27 mouse cellular contexts compared by ENCODE assay signal in genomic region chr6:142326598-142326997, GRCm38 (mm10). TPM values are rescaled to one million over a fixed set of nuclear protein-coding genes. Genes with fewer than 3 reads are reported as not detected.
DNase-seq lines count a peak whose midpoint lies in the region; ATAC-seq and TF ChIP-seq lines count a peak whose summit lies in the region.
"Had no signal": no experiment of that assay in that cellular context is flagged by ENCODE, and none has a peak within 500 bp of the region (broad histone marks: within the 10 kb centered on the region; RNA-seq: fewer than 3 reads in every experiment).

No protein-coding gene starts in this region.

- no peak for ATAC-seq in hindbrain, postnatal 0 days
- ATAC-seq in hindbrain, embryonic 11.5 days (ENCODE audit: low FRiP score) = no peak
- ATAC-seq in lung, embryonic 14.5 days (ENCODE audit: insufficient read depth) = no peak
- no peak for ATAC-seq in Patski
- ATAC-seq in megakaryocyte-erythroid progenitor cell, adult 5-6 weeks (replicated peaks; ENCODE audit: low FRiP score, low TSS enrichment, poor library complexity, severe bottlenecking) = peak; percentile 45; the same call in 1 of the 2 replicates
- ATAC-seq in granulocyte monocyte progenitor cell, adult 5-6 weeks (replicated peaks; ENCODE audit: poor library complexity, severe bottlenecking) = no peak
- ATAC-seq: activated CD4-positive, CD25-positive, alpha-beta regulatory T cell, adult 4 months had no signal

- POLR2A ChIA-PET in Patski (lab: Charles Lee) = no interaction called here

- no peak overlapping the region for H3K9ac ChIP-seq in hindbrain, postnatal 0 days (replicated peaks; ENCODE audit: low read length)
- no peak overlapping the region for H3K9ac ChIP-seq in hindbrain, embryonic 11.5 days (ENCODE audit: low read depth, low read length)
- H3K9ac ChIP-seq in lung, embryonic 14.5 days = no peak overlapping the region
- H3K9ac ChIP-seq: hindbrain, embryonic 13.5 days; limb, embryonic 15.5 days; neural tube, embryonic 12.5 days had no signal

- H3K4me1 ChIP-seq in hindbrain, postnatal 0 days (ENCODE audit: insufficient read depth, low read length) = no peaks in the 10 kb centered on the region
- no peaks in the 10 kb centered on the region for H3K4me1 ChIP-seq in hindbrain, embryonic 11.5 days (replicated peaks; ENCODE audit: control insufficient read depth, insufficient read depth, low read length)
- H3K4me1 ChIP-seq in lung, embryonic 14.5 days (ENCODE audit: insufficient read depth) = no peaks in the 10 kb centered on the region
- H3K4me1 ChIP-seq: heart, embryonic 10.5 days; hindbrain, embryonic 13.5 days; limb, embryonic 15.5 days; neural tube, embryonic 12.5 days had no signal

- no peaks in the 10 kb centered on the region for H3K9me3 ChIP-seq in hindbrain, postnatal 0 days (ENCODE audit: low read length)
- no peaks in the 10 kb centered on the region for H3K9me3 ChIP-seq in hindbrain, embryonic 11.5 days (ENCODE audit: control insufficient read depth, low read length)
- no peaks in the 10 kb centered on the region for H3K9me3 ChIP-seq in lung, embryonic 14.5 days (ENCODE audit: low read depth, low read length)
- H3K9me3 ChIP-seq: heart, embryonic 10.5 days; hindbrain, embryonic 13.5 days; limb, embryonic 15.5 days; neural tube, embryonic 12.5 days had no signal

- H3K27me3 ChIP-seq in hindbrain, postnatal 0 days (ENCODE audit: insufficient read depth, low read length) = no peaks in the 10 kb centered on the region
- no peaks in the 10 kb centered on the region for H3K27me3 ChIP-seq in hindbrain, embryonic 11.5 days (ENCODE audit: control insufficient read depth, insufficient read depth, low read length)
- H3K27me3 ChIP-seq in lung, embryonic 14.5 days (ENCODE audit: insufficient read depth, low read length) = no peaks in the 10 kb centered on the region
- H3K27me3 ChIP-seq in Patski = no peaks in the 10 kb centered on the region
- H3K27me3 ChIP-seq: hindbrain, embryonic 13.5 days; limb, embryonic 15.5 days; neural tube, embryonic 12.5 days had no signal

- in situ Hi-C loops in Patski (cut with MboI; ENCODE audit: low pct_unique_long_range_greater_than_20kb) = no loop called here

- WGBS in hindbrain, postnatal 0 days = 80% methylated on average over 3 of the region's 3 CpGs
- WGBS in hindbrain, embryonic 11.5 days = 75% methylated on average over 3 of the region's 3 CpGs
- 68% methylated on average over 3 of the region's 3 CpGs for WGBS in lung, embryonic 14.5 days

- CTCF ChIA-PET in Patski (lab: Charles Lee) = interaction anchor here (1.0 kb wide), 1 partner anchor 117 kb away, joined by 3 read pairs; no protein-coding TSS in a partner anchor

- no peak overlapping the region for H3K27ac ChIP-seq in hindbrain, postnatal 0 days
- no peak overlapping the region for H3K27ac ChIP-seq in hindbrain, embryonic 11.5 days (ENCODE audit: low read depth, low read length)
- H3K27ac ChIP-seq in lung, embryonic 14.5 days (ENCODE audit: low read depth) = no peak overlapping the region
- H3K27ac ChIP-seq: heart, embryonic 10.5 days; hindbrain, embryonic 13.5 days; limb, embryonic 15.5 days; neural tube, embryonic 12.5 days had no signal

- H3K4me2 ChIP-seq in hindbrain, postnatal 0 days (ENCODE audit: low read depth, low read length) = no peak overlapping the region
- H3K4me2 ChIP-seq in hindbrain, embryonic 11.5 days (replicated peaks; ENCODE audit: low read depth, low read length) = no peak overlapping the region
- no peak overlapping the region for H3K4me2 ChIP-seq in lung, embryonic 14.5 days
- H3K4me2 ChIP-seq: hindbrain, embryonic 13.5 days; limb, embryonic 15.5 days; midbrain, embryonic 11.5 days; neural tube, embryonic 12.5 days had no signal

- no peak for DNase-seq in hindbrain, postnatal 0 days (ENCODE audit: low spot score)
- DNase-seq in hindbrain, embryonic 11.5 days (ENCODE audit: low spot score) = no peak
- DNase-seq in lung, embryonic 14.5 days = no peak
- no peak for DNase-seq in lung, postnatal 10 days
- no peak for DNase-seq in Patski (ENCODE audit: low read depth, low spot score)
- DNase-seq: adrenal gland, postnatal 10 days; cerebellum, postnatal 14 days; heart, postnatal 10 days; kidney, postnatal 10 days; layer of hippocampus, postnatal 36 days; lung, postnatal 4 days; right cerebral cortex, postnatal 4 days; thymus, postnatal 4 days had no signal

- peak; percentile 21; the same call in 1 of the 2 replicates for TF ChIP-seq CTCF in hindbrain, postnatal 0 days (IDR thresholded peaks at IDR 0.05; ENCODE audit: low read depth)
- 0 out of 2 replicates have a peak, but pooled peaks have one; percentile 18 for TF ChIP-seq CTCF in lung, embryonic 14.5 days (IDR thresholded peaks at IDR 0.05; ENCODE audit: low read depth)
- peak; percentile 35 for TF ChIP-seq CTCF in Patski (IDR thresholded peaks at IDR 0.05)

- H3K4me3 ChIP-seq in hindbrain, postnatal 0 days (ENCODE audit: low read length) = no peak overlapping the region
- H3K4me3 ChIP-seq in hindbrain, embryonic 11.5 days (ENCODE audit: low read depth, low read length) = no peak overlapping the region
- H3K4me3 ChIP-seq in lung, embryonic 14.5 days (ENCODE audit: low read depth, low read length) = no peak overlapping the region
- H3K4me3 ChIP-seq: heart, embryonic 10.5 days; hindbrain, embryonic 13.5 days; limb, embryonic 15.5 days; neural tube, embryonic 12.5 days had no signal

- H3K36me3 ChIP-seq in hindbrain, postnatal 0 days (ENCODE audit: insufficient read depth, low read length) = no peaks in the 10 kb centered on the region
- H3K36me3 ChIP-seq in hindbrain, embryonic 11.5 days (ENCODE audit: control insufficient read depth, insufficient read depth, low read length) = no peaks in the 10 kb centered on the region
- H3K36me3 ChIP-seq in lung, embryonic 14.5 days (ENCODE audit: insufficient read depth) = no peaks in the 10 kb centered on the region
- H3K36me3 ChIP-seq: heart, embryonic 10.5 days; hindbrain, embryonic 13.5 days; limb, embryonic 15.5 days; neural tube, embryonic 12.5 days had no signal

RNA-seq across cellular contexts. Expression of gene Slco1a5, which starts 3.8 kb away (rescaled TPM):
- 1.3 TPM in 2 replicates for total RNA-seq in hindbrain, postnatal 0 days (2014; rRNA removed)
- polyA plus RNA-seq in hindbrain, postnatal 0 days (2015; fragmentation: Nextera tagmentation; extraction: Ambion mirVana) = 0.96 and 1.0 TPM in 2 replicates
- polyA plus RNA-seq in hindbrain, embryonic 11.5 days (2014; fragmentation: Nextera tagmentation; extraction: Ambion mirVana) = 0.65 and 0.80 TPM in 2 replicates
- polyA plus RNA-seq in lung, embryonic 14.5 days (2014; fragmentation: Nextera tagmentation; extraction: Ambion mirVana) = 0.08 and 0.12 TPM in 2 replicates
- polyA plus RNA-seq in Patski (2021) = 6.0 TPM
- not detected in 2 replicates for total RNA-seq in megakaryocyte-erythroid progenitor cell, adult 5-6 weeks (2014; fragmentation: Nextera tagmentation)
- 0.19 TPM in 1 of 2 replicates, not detected in the other for total RNA-seq in megakaryocyte-erythroid progenitor cell, adult 5-6 weeks (2017)
- not detected in 2 replicates for total RNA-seq in granulocyte monocyte progenitor cell, adult 5-6 weeks (2014; fragmentation: Nextera tagmentation)
- total RNA-seq in granulocyte monocyte progenitor cell, adult 5-6 weeks (2017) = not detected in 2 replicates
- total RNA-seq: adrenal gland, postnatal 10 days; gastrocnemius, adult 18-20 months; gastrocnemius, postnatal 4 days; heart, postnatal 10 days; layer of hippocampus, adult 18-20 months; layer of hippocampus, postnatal 36 days had no signal
- polyA plus RNA-seq: activated CD4-positive, CD25-positive, alpha-beta regulatory T cell, adult 4 months; intestine, embryonic 14.5 days had no signal

RNA-seq across cellular contexts. Expression of gene Pyroxd1, which starts 18.9 kb away (rescaled TPM):
- total RNA-seq in hindbrain, postnatal 0 days (2014; rRNA removed) = 8.3 and 12.0 TPM in 2 replicates
- 17.5 and 18.5 TPM in 2 replicates for polyA plus RNA-seq in hindbrain, postnatal 0 days (2015; fragmentation: Nextera tagmentation; extraction: Ambion mirVana)
- polyA plus RNA-seq in hindbrain, embryonic 11.5 days (2014; fragmentation: Nextera tagmentation; extraction: Ambion mirVana) = 21.2 and 25.9 TPM in 2 replicates
- polyA plus RNA-seq in lung, embryonic 14.5 days (2014; fragmentation: Nextera tagmentation; extraction: Ambion mirVana) = 17.7 and 21.2 TPM in 2 replicates
- 33.0 TPM for polyA plus RNA-seq in Patski (2021)
- total RNA-seq in megakaryocyte-erythroid progenitor cell, adult 5-6 weeks (2014; fragmentation: Nextera tagmentation) = 6.4 and 10.9 TPM in 2 replicates
- total RNA-seq in megakaryocyte-erythroid progenitor cell, adult 5-6 weeks (2017) = 15.2 and 21.4 TPM in 2 replicates
- 9.3 and 11.6 TPM in 2 replicates for total RNA-seq in granulocyte monocyte progenitor cell, adult 5-6 weeks (2014; fragmentation: Nextera tagmentation)
- total RNA-seq in granulocyte monocyte progenitor cell, adult 5-6 weeks (2017) = 14.0 and 15.3 TPM in 2 replicates

RNA-seq across cellular contexts. Expression of gene Iapp, which starts 28.4 kb away (rescaled TPM):
- not detected in 2 replicates for total RNA-seq in hindbrain, postnatal 0 days (2014; rRNA removed)
- 0.21 and 0.41 TPM in 2 replicates for polyA plus RNA-seq in hindbrain, postnatal 0 days (2015; fragmentation: Nextera tagmentation; extraction: Ambion mirVana)
- 0.31 and 0.62 TPM in 2 replicates for polyA plus RNA-seq in hindbrain, embryonic 11.5 days (2014; fragmentation: Nextera tagmentation; extraction: Ambion mirVana)
- not detected in 2 replicates for polyA plus RNA-seq in lung, embryonic 14.5 days (2014; fragmentation: Nextera tagmentation; extraction: Ambion mirVana)
- polyA plus RNA-seq in Patski (2021) = 0.35 TPM
- not detected in 2 replicates for total RNA-seq in megakaryocyte-erythroid progenitor cell, adult 5-6 weeks (2014; fragmentation: Nextera tagmentation)
- not detected in 2 replicates for total RNA-seq in megakaryocyte-erythroid progenitor cell, adult 5-6 weeks (2017)
- not detected in 2 replicates for total RNA-seq in granulocyte monocyte progenitor cell, adult 5-6 weeks (2014; fragmentation: Nextera tagmentation)
- total RNA-seq in granulocyte monocyte progenitor cell, adult 5-6 weeks (2017) = not detected in 2 replicates
- total RNA-seq: adrenal gland, postnatal 10 days; gastrocnemius, adult 18-20 months; gastrocnemius, postnatal 4 days; heart, postnatal 10 days; layer of hippocampus, adult 18-20 months; layer of hippocampus, postnatal 36 days; left cerebral cortex, postnatal 25 days had no signal
- polyA plus RNA-seq: activated CD4-positive, CD25-positive, alpha-beta regulatory T cell, adult 4 months; forebrain, embryonic 11.5 days; limb, embryonic 15.5 days; neural tube, embryonic 12.5 days had no signal
